Mouse (Mus musculus) hindbrain, postnatal 0 days (tissue): Measurements from ENCODE around the gene Nrsn2. TPM values are rescaled to one million over a fixed set of nuclear protein-coding genes. Genes with fewer than 3 reads are reported as not detected.
A peak's percentile ranks its signal among the peaks of the same experiment; 100 is the strongest.

ENCODE experiments used
- ATAC-seq: fragments of 200-750 bp; cut with Nextera tagmentation; 2 replicates; pipeline ENCODE4 v1.8.0; 2017; ENCODE audit warnings: mild to moderate bottlenecking, moderate TSS enrichment, moderate library complexity
- DNase-seq: peaks from one replicate; pipeline ENCODE4 v3.0.0-alpha.2; 2015; ENCODE audit warnings: low spot score
- H3K27ac ChIP-seq: fragments of 300-500 bp; sonication (generic); 2 replicates; pipeline ENCODE4 v1.5.1; 2014; ENCODE audit warnings: mild to moderate bottlenecking
- H3K27me3 ChIP-seq: fragments of 300-500 bp; sonication (generic); 2 replicates; pipeline ENCODE4 v1.6.1; 2014; ENCODE audit warnings: low read length, mixed read lengths; ENCODE audit not compliant: insufficient read depth
- H3K36me3 ChIP-seq: fragments of 300-500 bp; sonication (generic); 2 replicates; pipeline ENCODE4 v1.6.1; 2014; ENCODE audit warnings: low read length, mixed read lengths; ENCODE audit not compliant: insufficient read depth
- H3K4me1 ChIP-seq: fragments of 300-500 bp; sonication (generic); 2 replicates; pipeline ENCODE4 v1.6.1; 2014; ENCODE audit warnings: antibody characterized with exemption, low read length, mixed read lengths; ENCODE audit not compliant: insufficient read depth
- H3K4me2 ChIP-seq: fragments of 300-500 bp; sonication (generic); 2 replicates; pipeline ENCODE4 v1.6.1; 2014; ENCODE audit warnings: low read depth, mild to moderate bottlenecking, low read length, moderate library complexity, mixed read lengths
- H3K4me3 ChIP-seq: fragments of 300-500 bp; sonication (generic); 2 replicates; pipeline ENCODE4 v1.5.1; 2014; ENCODE audit warnings: low read length
- H3K9ac ChIP-seq: fragments of 300-500 bp; sonication (generic); replicated peaks from 2 replicates; pipeline ENCODE4 v1.6.1; 2014; ENCODE audit warnings: mild to moderate bottlenecking, low read length, moderate library complexity, mixed read lengths
- H3K9me3 ChIP-seq: fragments of 300-500 bp; sonication (generic); 2 replicates; pipeline ENCODE4 v1.6.1; 2016; ENCODE audit warnings: low read length, mixed read lengths
- CTCF ChIP-seq: IDR thresholded peaks from 2 replicates; pipeline ENCODE4 v1.5.1; 2016; ENCODE audit warnings: antibody characterized with exemption, control low read depth, low read depth
- WGBS: fragments of 180-500 bp; shearing (Covaris S2); extraction: QIAGEN DNeasy Blood & Tissue Kit; methylation state at CpG from one replicate; pipeline ENCODE4 v1.1.7; 2014; 5-methylcytosine and 5-hydroxymethylcytosine counted together
- polyA plus RNA-seq: library from polyadenylated mRNA; unstranded; fragments of >200 nt; fragmentation: Nextera tagmentation; extraction: Ambion mirVana; gene quantifications from 2 replicates; pipeline ENCODE4 v1.2.1, GENCODE M21; 2015
- total RNA-seq: library from RNA; depleted of rRNA; stranded (reverse); fragments of >200 nt; gene quantifications from 2 replicates; pipeline ENCODE4 v1.2.3, GENCODE M21; 2014

Nrsn2 gene
- total and polyA plus RNA-seq, 2 experiments from 2014 or later = 72.2 to 91.3 TPM

DNA sequence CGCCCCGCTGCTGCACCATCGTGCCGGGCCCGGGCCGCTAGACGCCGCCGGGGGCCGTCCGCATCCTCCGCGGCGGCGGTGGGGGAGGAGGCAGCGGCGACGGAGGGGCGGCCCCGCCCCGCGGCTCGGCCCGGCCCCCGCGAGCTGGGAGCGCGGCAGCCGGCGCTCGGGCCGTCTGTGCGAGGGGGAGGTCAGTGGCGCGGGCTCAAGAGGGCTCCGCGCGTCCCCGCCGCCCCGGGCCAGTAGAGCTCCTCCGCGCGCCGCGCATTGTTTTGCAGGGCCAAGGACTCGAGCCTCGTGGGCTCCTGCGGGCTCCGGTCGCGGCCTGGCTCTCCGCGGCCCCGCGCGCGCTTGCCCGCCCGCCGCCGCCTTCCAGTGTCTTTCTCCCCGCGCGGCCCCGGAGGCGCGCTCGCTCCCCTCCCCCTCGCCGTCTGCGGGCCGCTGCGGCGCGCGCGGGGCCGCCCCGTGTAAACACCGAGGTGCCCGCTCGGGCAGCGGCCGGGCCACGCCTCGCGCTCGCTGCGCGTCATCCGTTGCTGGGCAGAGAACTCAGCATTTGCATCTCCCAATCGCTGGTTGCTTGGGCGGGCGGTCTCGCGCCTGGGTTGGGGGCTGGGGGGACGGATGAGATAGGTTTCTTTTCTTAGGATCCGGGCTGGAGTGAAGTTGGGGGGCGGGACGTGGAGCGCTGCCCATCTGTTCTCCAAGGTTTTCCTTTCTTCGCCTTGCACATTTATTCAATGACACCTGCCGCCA is 21.4 kb upstream of the Nrsn2 start, which contains the start of gene Sox12:
TSS of gene Sox12 (minus strand) at position 384 of the 756 bp plus-strand sequence.
- ATAC-seq = peak; percentile 73
- H3K4me3 ChIP-seq = peak within 1 kb of the TSS; percentile 56
- peaks cover 18% of the 10 kb centered on the region; the same call in 1 of the 2 replicates for H3K4me1 ChIP-seq
- DNase-seq = peak; percentile 99
- H3K4me2 ChIP-seq = peak within 1 kb of the TSS; percentile 94
- H3K27me3 ChIP-seq = no peaks in the 10 kb centered on the region
- no peaks in the 10 kb centered on the region for H3K36me3 ChIP-seq
- WGBS = 3% methylated on average over 56 of the region's 104 CpGs
- H3K27ac ChIP-seq = peak within 1 kb of the TSS; percentile 99
- no peaks in the 10 kb centered on the region for H3K9me3 ChIP-seq
- no peak for TF ChIP-seq CTCF
- peak within 1 kb of the TSS; percentile 78 for H3K9ac ChIP-seq

DNA sequence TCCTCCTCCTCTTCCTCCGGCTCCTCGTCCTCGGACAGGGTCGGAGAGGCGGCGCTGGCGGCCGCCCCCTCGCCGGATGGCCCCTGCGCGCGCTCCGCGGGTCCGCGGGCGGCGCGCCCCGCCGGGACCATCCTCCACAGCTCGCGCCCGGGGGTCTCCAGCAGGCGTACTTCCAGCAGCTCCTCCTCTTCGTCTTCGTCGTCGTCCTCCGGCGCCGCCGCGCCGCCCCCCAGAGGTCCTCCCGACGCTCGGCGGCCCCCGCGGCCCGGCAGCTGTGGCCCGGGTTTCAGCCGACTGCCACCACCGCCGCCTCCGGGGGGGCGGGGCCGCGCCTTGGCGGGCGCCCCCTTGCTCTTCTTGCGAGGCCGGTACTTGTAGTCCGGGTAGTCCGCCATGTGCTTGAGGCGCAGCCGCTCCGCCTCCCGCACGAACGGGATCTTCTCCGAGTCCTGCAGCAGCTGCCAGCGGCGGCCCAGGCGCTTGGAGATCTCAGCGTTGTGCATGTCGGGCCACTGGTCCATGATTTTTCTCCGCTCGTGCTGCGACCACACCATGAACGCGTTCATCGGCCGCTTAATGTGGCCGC is 20.7 kb upstream of the Nrsn2 start:
- peak overlapping the region; percentile 99 for H3K27ac ChIP-seq
- WGBS = under 1% methylated on average over 66 of the region's 77 CpGs
- ATAC-seq = peak; percentile 11
- H3K4me2 ChIP-seq = peak overlapping the region; percentile 94
- H3K4me1 ChIP-seq = peaks cover 18% of the 10 kb centered on the region; the same call in 1 of the 2 replicates
- no peaks in the 10 kb centered on the region for H3K36me3 ChIP-seq
- peak overlapping the region; percentile 78 for H3K9ac ChIP-seq
- peak; percentile 92 for DNase-seq
- no peaks in the 10 kb centered on the region for H3K9me3 ChIP-seq
- H3K4me3 ChIP-seq = peak overlapping the region; percentile 56
- no peak for TF ChIP-seq CTCF
- H3K27me3 ChIP-seq = no peaks in the 10 kb centered on the region

DNA sequence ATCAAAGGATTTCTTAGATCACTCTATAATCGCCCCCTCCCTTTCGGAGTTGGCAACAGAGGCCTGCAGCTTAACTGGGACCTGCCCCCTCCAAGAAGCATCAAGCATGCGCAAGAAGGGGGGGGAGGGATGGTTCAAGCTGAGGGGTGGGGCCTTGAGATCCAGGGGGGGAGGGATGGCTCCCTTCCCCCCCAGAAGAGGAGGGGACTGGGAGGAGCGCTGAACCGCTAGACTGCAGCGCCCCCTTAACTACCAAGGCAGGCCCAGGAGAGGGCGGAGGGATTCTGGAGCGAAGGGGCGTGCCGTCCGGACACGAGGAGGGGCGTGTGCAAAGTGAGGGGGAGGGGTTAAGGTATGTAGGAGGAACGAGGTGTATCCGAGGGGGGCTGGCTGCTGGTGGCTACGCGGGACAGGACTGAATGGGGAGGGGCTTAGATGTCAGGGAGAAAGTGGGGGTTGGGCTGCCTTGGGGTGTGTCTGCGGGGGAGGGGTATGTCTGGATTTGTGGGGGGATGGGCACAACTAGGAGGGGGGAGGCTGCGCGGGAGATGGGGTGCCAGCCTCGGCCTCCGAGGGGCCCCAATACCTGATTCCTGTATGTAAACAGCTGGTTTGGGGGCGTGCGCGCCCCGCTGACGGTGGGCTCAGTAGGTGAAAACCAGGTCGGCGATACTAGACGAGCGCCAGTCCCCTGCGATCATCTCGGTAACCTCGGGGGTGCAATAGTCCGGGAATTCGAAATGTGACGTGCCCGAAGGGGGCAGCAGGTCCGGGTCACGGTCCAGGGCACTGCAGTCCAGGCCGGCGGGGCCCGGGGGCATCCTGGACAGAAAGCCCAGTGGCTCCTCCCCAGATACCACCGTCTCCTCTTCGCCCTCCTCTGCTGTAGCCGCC is 19.9 kb upstream of the Nrsn2 start:
- H3K36me3 ChIP-seq = no peaks in the 10 kb centered on the region
- H3K4me3 ChIP-seq = peak overlapping the region; percentile 56
- TF ChIP-seq CTCF = peak; percentile 74
- ATAC-seq (peak; percentile 76), DNase-seq (peak; percentile 97)
- peak overlapping the region; percentile 99 for H3K27ac ChIP-seq
- peaks cover 18% of the 10 kb centered on the region; the same call in 1 of the 2 replicates for H3K4me1 ChIP-seq
- H3K4me2 ChIP-seq = peak overlapping the region; percentile 94
- under 1% methylated on average over 44 of the region's 46 CpGs for WGBS
- H3K27me3 ChIP-seq = no peaks in the 10 kb centered on the region
- H3K9me3 ChIP-seq = no peaks in the 10 kb centered on the region
- peak overlapping the region; percentile 78 for H3K9ac ChIP-seq

GRCm38 (mm10) chr2:152395271-152395920 is 19.0 kb upstream of the Nrsn2 start:
- H3K36me3 ChIP-seq = no peaks in the 10 kb centered on the region
- peak overlapping the region; percentile 94 for H3K4me2 ChIP-seq
- H3K4me3 ChIP-seq = peak overlapping the region; percentile 56
- peak overlapping the region; percentile 99 for H3K27ac ChIP-seq
- TF ChIP-seq CTCF = no peak
- ATAC-seq = no peak
- no peaks in the 10 kb centered on the region for H3K9me3 ChIP-seq
- DNase-seq = no peak
- WGBS = 16% methylated on average over 13 of the region's 13 CpGs
- no peaks in the 10 kb centered on the region for H3K27me3 ChIP-seq
- H3K4me1 ChIP-seq = peaks cover 18% of the 10 kb centered on the region; the same call in 1 of the 2 replicates
- H3K9ac ChIP-seq = peak overlapping the region; percentile 78

DNA sequence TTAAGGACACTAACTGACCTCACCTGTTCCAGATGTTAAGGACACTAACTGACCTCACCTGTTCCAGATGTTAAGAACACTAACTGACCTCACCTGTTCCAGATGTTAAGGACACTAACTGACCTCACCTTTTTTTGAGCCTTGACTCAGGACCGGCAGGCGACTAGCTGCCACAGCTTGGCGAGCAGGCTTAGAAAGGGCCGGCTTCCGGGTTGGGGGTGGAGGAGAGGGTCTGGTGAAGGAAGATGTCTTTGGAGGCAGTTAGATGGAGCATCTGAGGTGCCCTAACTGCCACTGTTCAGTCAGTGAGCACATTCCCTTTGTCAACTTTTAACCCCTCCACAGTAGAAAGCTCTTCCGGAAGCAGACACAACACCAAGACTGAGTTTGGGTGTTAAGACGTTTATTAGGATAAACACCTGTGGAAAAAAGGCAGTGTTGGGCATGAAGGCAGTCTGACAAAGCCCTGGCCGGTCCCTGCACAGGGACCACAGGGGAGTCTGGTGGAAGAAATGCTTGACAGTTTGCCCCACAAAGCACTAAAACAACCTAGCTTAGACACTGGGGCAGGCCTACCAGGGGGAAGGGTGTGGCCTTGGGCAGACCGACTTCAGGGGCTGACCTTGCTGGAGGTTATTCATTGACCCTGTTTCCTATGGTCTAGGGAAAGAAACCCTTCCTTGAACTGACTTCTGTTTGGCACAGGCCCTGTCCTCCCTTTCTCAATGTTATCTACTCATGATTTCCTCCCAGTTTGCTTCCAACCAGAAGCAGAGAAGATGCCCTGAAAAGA is 17.0 kb upstream of the Nrsn2 start:
- H3K4me3 ChIP-seq = no peak overlapping the region
- H3K36me3 ChIP-seq = no peaks in the 10 kb centered on the region
- H3K9ac ChIP-seq = no peak overlapping the region
- 50% methylated on average over 9 of the region's 9 CpGs for WGBS
- ATAC-seq (no peak), DNase-seq (no peak)
- H3K9me3 ChIP-seq = no peaks in the 10 kb centered on the region
- peaks cover 18% of the 10 kb centered on the region; the same call in 1 of the 2 replicates for H3K4me1 ChIP-seq
- H3K27me3 ChIP-seq = no peaks in the 10 kb centered on the region
- peak overlapping the region; percentile 94 for H3K4me2 ChIP-seq
- no peak for TF ChIP-seq CTCF
- H3K27ac ChIP-seq = no peak overlapping the region
